Mouse (Mus musculus) lung, adult 10 weeks (tissue): ENCODE measurements around the gene Lmna. TPM values are rescaled to one million over a fixed set of nuclear protein-coding genes. Genes with fewer than 3 reads are reported as not detected.

Experiments
- polyA plus RNA-seq: library from polyadenylated mRNA; stranded (reverse); fragments of 350-450 nt; fragmentation: Illumina TruSeq; extraction: RNeasy Lipid Tissue Mini Kit (QIAGEN cat#74804); gene quantifications from one replicate; pipeline ENCODE4 v1.2.3, GENCODE M21; 2014; ENCODE audit warnings: low read depth, low replicate concordance; ENCODE audit not compliant: insufficient read depth

Lmna gene
- polyA plus RNA-seq = 80.0 TPM

DNA sequence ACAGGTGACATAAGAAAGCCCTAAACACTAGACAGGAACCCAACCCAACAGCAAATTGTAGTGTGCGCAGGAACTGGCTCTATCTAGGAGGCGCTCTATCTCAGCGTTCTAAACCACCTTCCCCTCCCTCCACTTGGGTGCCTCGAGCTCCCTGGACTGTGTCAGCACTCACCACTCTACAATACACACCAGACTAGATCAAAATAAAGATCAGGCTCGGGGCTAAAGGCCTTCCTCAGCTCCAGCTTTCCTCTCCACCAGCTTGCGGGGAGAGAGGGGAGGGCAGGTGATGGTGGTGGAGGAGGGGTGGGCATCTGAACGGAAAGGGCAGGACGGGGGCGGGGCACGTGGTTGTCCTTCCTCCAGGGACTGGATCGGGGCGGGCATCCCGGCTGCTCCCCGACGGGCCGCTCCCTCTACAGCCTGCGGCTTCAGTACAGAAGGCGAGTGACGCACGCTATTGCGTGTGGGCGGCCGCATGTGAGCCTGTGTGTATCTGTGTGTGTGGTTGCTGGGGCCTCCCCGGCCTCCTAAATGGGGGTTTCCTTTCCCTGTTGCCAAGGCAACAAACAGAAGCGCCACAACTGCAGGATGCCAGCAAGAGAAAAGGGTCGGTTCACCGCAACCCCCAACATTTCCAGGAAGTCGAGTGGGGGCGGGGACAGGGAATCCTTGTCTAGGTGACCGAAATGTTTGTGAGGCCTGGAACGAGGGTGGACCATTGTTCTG lies at the start of gene Lmna:
Gene Lmna (minus strand): TSS at position 265 of the 729 bp plus-strand sequence.

DNA sequence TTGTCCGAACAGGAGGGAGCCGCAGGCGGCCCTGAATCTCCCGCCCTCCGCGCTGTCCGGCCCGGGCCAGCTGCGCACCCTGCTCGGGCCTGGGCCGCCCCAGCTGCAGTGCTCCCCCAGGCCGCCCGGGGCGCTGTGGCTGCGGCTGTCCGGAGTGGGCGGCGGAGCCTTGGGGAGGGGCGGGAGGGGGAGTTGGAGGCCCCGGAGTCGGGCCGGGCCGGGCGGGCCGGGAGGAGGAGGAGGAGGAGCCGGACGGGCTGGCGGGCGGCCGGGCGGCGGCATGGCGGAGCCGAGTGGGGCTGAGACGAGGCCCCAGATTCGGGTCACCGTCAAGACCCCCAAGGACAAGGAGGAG lies 43.7 kb upstream of the Lmna start, which contains the start of gene Ubqln4:
Gene Ubqln4 (plus strand): TSS at position 234 of the 355 bp plus-strand sequence.

DNA sequence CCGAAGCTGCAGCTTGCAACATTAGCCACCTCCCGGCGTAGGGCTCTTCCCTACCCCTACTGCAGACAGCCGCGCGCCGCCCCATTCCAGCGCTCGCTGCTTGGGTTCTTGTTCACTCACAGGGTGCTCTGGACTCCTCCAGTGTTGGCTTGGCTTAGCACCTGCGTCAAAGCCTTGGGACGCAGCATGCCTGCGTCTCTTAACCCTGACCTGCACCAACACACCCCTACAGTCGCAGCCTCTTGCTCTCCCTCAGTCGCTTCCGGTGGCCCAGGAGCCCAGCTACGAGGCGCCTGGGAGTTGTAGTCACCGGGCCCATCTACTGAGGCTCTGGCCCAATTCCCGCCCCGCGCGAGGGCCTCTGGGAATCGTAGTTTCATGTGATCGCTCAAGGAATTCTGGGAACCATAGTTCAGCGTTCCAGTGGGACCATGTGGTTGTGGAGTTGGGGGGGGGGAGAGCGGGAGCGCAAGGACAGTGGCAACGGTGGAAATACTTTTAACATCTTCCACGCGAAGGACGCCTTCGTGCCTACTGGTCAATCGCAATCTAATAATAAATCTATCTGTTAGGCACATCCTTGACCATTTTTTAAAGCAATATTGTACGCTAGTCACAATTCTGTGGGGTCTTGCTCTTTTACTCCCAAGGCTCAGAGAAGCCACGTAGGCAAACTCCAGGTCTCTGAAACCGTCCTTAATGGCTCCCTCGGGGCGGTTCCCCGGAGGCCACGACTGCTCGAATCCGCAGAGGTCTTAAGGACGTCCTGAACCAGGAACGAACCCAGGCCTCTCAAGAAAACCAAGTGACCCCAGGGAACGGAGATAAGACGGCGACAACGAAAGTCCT lies 43.1 kb upstream of the Lmna start, which contains the start of gene Lamtor2:
Gene Lamtor2 (minus strand): TSS at position 399 of the 849 bp plus-strand sequence.

GRCm38 (mm10) chr3:88548180-88548917 lies 38.6 kb upstream of the Lmna start, which contains the start of gene Rab25:
TSS of gene Rab25 (minus strand) at chr3:88548300.

GRCm38 (mm10) chr3:88532299-88532674 lies 22.5 kb upstream of the Lmna start, which contains the start of gene Mex3a:
TSS of gene Mex3a (plus strand) at chr3:88532395.

DNA sequence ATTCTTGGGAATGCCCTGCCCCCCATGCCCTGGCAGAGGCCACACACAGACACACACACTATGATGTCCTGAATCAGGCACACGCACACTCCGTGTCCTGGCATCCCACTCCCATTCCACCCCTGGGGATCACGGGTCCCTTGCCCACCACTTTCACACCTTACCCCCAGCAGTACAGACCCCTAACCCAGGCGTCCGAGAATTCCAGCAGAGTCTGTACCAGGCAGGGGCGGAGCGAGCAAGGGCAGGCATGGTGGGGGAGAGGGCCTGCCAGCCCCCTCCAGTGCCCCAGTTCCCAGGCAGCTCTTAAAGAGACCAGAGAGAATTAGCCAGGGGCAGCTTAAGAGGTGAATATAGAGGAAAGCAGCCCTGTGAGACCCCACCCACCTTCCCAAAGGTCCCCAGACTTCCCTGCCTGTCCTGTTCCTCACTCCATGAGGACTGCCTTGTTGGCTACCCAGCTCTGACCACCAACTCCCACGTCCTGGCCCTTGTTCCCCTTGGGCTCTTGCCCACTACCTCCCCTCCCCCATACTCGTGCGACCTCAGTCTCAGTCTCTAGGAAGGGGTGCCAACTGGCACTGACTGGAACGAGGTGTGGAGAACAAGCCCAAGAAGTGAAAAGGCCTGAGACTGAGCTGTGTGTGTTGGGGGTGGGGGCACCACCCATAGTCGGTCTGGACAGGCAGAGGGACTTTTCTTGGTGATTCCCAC lies 48.6 kb downstream of the Lmna start, which contains the start of gene Sema4a:
Gene Sema4a (minus strand): TSS at position 200 of the 714 bp plus-strand sequence.

Other genes with a start within 250 kb of the Lmna start
- 0.94 TPM for gene Gm38392, start 222.7 kb downstream of the Lmna start, polyA plus RNA-seq
- gene Tsacc, start 213.0 kb downstream of the Lmna start, polyA plus RNA-seq = 4.4 TPM
- 129 TPM for gene Cct3, start 212.8 kb downstream of the Lmna start, polyA plus RNA-seq
- gene Glmp, start 184.9 kb downstream of the Lmna start, polyA plus RNA-seq = 149 TPM
- 4.2 TPM for gene Tmem79, start 173.8 kb downstream of the Lmna start, polyA plus RNA-seq
- gene Smg5, start 173.7 kb downstream of the Lmna start, polyA plus RNA-seq = 18.7 TPM
- 9.4 TPM for gene Paqr6, start 145.4 kb downstream of the Lmna start, polyA plus RNA-seq
- not detected for gene Bglap3, start 137.2 kb downstream of the Lmna start, polyA plus RNA-seq
- gene Bglap2, start 131.3 kb downstream of the Lmna start, polyA plus RNA-seq = not detected
- not detected for gene Bglap, start 125.5 kb downstream of the Lmna start, polyA plus RNA-seq
- gene Pmf1, start 99.6 kb downstream of the Lmna start, polyA plus RNA-seq = 13.1 TPM
- gene Slc25a44, start 84.8 kb downstream of the Lmna start, polyA plus RNA-seq = 8.3 TPM
- 21.0 TPM for gene Sema4a, start 48.8 kb downstream of the Lmna start, polyA plus RNA-seq
- gene Mex3a, start 22.4 kb upstream of the Lmna start, polyA plus RNA-seq = 0.32 TPM
- 43.8 TPM for gene Rab25, start 38.3 kb upstream of the Lmna start, polyA plus RNA-seq
- 142 TPM for gene Lamtor2, start 43.1 kb upstream of the Lmna start, polyA plus RNA-seq
- gene Ubqln4, start 43.8 kb upstream of the Lmna start, polyA plus RNA-seq = 20.0 TPM
- 196 TPM for gene Ssr2, start 65.9 kb upstream of the Lmna start, polyA plus RNA-seq
- gene Arhgef2, start 96.0 kb upstream of the Lmna start, polyA plus RNA-seq = 52.8 TPM
- not detected for gene Rxfp4, start 143.2 kb upstream of the Lmna start, polyA plus RNA-seq
- 17.8 TPM for gene Khdc4, start 175.8 kb upstream of the Lmna start, polyA plus RNA-seq
- gene Rit1, start 206.9 kb upstream of the Lmna start, polyA plus RNA-seq = 70.5 TPM